Mouse (Mus musculus): ENCODE results near the gene Nebl. TPM values are rescaled to one million over a fixed set of nuclear protein-coding genes. Genes with fewer than 3 reads are reported as not detected.
A peak's percentile ranks its signal among the peaks of the same experiment; 100 is the strongest.

The Nebl gene
- total RNA-seq, 2 experiments from 2014 or later: 148 to 159 TPM

GRCm38 (mm10) chr2:17390513-17391200, 340.6 kb downstream of the Nebl start:
- Histone ChIP-seq H3K27ac (no peak overlapping the region), H3K4me3 (no peak overlapping the region)
- DNase-seq (ENCODE audit: low spot score in 2 of 2): no peak
- no peak for TF ChIP-seq CTCF (conservative IDR thresholded peaks at IDR 0.05)

- no peak for TF ChIP-seq CTCF (conservative IDR thresholded peaks at IDR 0.05)
- no peak for DNase-seq (ENCODE audit: low spot score in 2 of 2)
- no peak overlapping the region for H3K27ac ChIP-seq
- H3K4me3 ChIP-seq: no peak overlapping the region
Observed at GRCm38 (mm10) chr2:17389886-17390285, 341.4 kb downstream of the Nebl start.

- no peak for DNase-seq (ENCODE audit: low spot score in 2 of 2)
- TF ChIP-seq CTCF (conservative IDR thresholded peaks at IDR 0.05): no peak
- Histone ChIP-seq H3K4me3 (no peak overlapping the region), H3K27ac (no peak overlapping the region)
Observed at GRCm38 (mm10) chr2:17389379-17389778, 341.9 kb downstream of the Nebl start.

GRCm38 (mm10) chr2:17382227-17382626, 349.0 kb downstream of the Nebl start:
- no peak overlapping the region for H3K27ac ChIP-seq
- TF ChIP-seq CTCF (conservative IDR thresholded peaks at IDR 0.05): no peak
- no peak overlapping the region for H3K4me3 ChIP-seq
- DNase-seq (ENCODE audit: low spot score in 2 of 2): no peak

DNA sequence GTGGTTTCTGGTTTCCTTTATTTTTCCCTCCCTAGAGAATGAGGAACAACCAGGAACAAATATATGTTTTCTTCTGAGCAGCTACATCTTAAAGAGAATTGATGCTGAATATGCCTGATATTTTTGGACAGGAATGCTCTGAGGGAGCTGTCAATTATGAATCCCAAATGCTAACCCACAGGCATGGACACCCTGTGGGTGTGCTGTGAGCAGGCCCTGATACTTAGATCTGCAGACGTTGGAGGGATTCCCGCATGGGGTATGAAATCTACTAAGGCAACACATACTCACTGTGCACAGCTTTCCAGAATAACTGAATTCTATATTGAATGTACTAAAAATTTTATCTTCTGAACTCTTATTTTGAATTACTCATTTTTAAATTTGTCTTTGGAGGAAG, 355.3 kb downstream of the Nebl start:
- Histone ChIP-seq H3K27ac (no peak overlapping the region), H3K4me3 (no peak overlapping the region)
- TF ChIP-seq CTCF (conservative IDR thresholded peaks at IDR 0.05): no peak
- peak in 1 of 2 experiments; percentile 19 for DNase-seq (ENCODE audit: low spot score in 2 of 2)

GRCm38 (mm10) chr2:17365671-17366070, 365.6 kb downstream of the Nebl start:
- no peak for DNase-seq (ENCODE audit: low spot score in 2 of 2)
- TF ChIP-seq CTCF (conservative IDR thresholded peaks at IDR 0.05): no peak
- no peak overlapping the region for H3K4me3 ChIP-seq
- no peak overlapping the region for H3K27ac ChIP-seq

- no peak for DNase-seq (ENCODE audit: low spot score in 2 of 2)
- H3K27ac ChIP-seq: no peak overlapping the region
- no peak for TF ChIP-seq CTCF (conservative IDR thresholded peaks at IDR 0.05)
- H3K4me3 ChIP-seq: no peak overlapping the region
Observed at GRCm38 (mm10) chr2:17364971-17365548, 366.2 kb downstream of the Nebl start.

DNA sequence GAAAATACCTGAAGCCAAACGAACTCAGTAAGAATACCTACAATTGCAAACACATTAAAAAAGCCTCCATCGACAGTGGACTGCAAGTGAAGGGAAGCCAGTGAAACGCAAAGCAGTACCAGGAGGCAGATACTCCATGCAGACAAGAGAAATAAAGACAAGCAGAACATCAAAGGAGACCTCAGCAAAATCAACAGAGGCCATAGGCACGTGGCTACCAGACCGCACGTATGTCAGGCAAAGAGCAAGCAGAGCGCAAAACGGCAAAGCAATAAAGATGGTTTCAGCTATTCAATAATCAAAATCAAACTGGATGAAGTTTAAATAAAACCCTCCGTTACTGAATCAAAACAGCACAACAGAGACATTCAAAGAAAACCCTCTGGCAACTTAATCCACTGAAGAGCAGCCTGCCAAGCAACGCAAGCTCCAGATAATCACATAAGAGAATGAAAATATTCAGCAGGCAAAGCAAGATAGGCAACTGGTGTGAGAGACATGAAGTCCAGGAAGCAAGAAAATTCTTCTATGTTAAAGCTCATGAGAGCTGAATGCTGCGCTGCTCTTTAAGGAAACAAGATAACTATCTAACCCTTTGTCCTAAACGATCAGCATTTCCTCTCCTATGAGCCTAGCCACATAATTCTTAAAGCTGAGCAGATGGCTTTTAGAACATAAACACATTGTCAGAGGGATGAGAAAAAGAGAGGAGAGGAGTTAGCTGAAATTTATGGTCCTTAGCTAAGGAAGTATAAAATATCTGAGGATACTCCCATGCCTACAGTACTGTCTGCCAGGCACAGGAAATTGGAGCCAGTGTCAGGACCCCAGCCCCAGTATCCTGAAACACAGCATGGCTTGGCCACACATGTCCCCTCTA, 367.7 kb downstream of the Nebl start:
- no peak for DNase-seq (ENCODE audit: low spot score in 2 of 2)
- H3K4me3 ChIP-seq: no peak overlapping the region
- H3K27ac ChIP-seq: peak overlapping the region; percentile 61
- no peak for TF ChIP-seq CTCF (conservative IDR thresholded peaks at IDR 0.05)

DNA sequence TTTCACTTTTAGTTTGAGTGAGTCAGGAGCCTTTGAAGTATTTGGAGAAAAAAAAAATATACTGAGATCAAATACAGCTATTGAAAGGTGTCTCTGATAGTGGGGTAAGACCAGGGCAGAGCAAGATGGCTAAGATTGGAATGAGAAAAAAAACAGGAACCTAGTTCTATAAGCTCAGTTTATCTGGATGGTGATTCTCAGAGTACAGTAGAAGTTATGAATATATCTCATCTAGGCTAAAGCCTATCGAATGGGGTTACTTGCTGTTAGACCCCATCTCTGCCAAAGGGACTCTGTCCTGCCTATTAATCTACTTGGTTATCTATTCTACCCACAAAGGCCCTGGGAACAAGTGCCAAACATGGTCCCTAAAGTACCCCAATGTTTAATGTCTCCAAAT, 369.1 kb downstream of the Nebl start:
- Histone ChIP-seq H3K4me3 (no peak overlapping the region), H3K27ac (no peak overlapping the region)
- no peak for TF ChIP-seq CTCF (conservative IDR thresholded peaks at IDR 0.05)
- DNase-seq (ENCODE audit: low spot score in 2 of 2): no peak

DNA sequence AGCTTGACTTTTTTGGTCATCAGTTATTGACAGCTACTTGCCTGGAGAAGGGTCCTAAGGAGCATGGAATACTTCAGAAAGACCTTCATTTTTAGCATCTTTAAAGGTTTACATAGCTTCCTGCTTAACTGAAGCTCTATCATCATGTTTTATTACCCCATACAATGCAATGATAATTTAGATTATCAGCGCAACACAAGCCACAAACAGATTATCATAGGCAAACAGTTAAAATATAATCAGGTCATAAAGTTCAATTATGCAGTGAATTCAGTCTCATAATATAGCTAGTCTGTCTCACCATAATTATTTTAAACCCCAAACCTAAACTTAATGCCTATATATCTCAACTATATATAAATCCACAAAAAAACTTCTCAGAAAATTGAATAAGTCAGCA, 386.6 kb downstream of the Nebl start:
- TF ChIP-seq CTCF (conservative IDR thresholded peaks at IDR 0.05): no peak
- no peak for DNase-seq (ENCODE audit: low spot score in 2 of 2)
- H3K27ac ChIP-seq: no peak overlapping the region
- H3K4me3 ChIP-seq: no peak overlapping the region

GRCm38 (mm10) chr2:17335451-17335850, 395.8 kb downstream of the Nebl start:
- no peak overlapping the region for H3K4me3 ChIP-seq
- no peak for TF ChIP-seq CTCF (conservative IDR thresholded peaks at IDR 0.05)
- H3K27ac ChIP-seq: no peak overlapping the region
- peak; percentile 20 to 25 for DNase-seq (ENCODE audit: low spot score in 2 of 2)

GRCm38 (mm10) chr2:17326590-17326989, 404.7 kb downstream of the Nebl start:
- TF ChIP-seq CTCF (conservative IDR thresholded peaks at IDR 0.05): peak; percentile 81
- H3K4me3 ChIP-seq: no peak overlapping the region
- no peak overlapping the region for H3K27ac ChIP-seq
- no peak for DNase-seq (ENCODE audit: low spot score in 2 of 2)

GRCm38 (mm10) chr2:17316850-17317249, 414.4 kb downstream of the Nebl start:
- Histone ChIP-seq H3K4me3 (no peak overlapping the region), H3K27ac (no peak overlapping the region)
- DNase-seq (ENCODE audit: low spot score in 2 of 2): no peak
- no peak for TF ChIP-seq CTCF (conservative IDR thresholded peaks at IDR 0.05)
